Mouse (Mus musculus) erythroblast, embryonic 14.5 days (primary cell): Measurements from ENCODE around the gene Ccdc13. TPM values are rescaled to one million over a fixed set of nuclear protein-coding genes. Genes with fewer than 3 reads are reported as not detected.

Experiments
- H3K27me3 ChIP-seq: 2 replicates; pipeline ENCODE4 v1.6.1; 2012; ENCODE audit warnings: inconsistent platforms; ENCODE audit not compliant: control insufficient read depth
- H3K36me3 ChIP-seq: 2 replicates; pipeline ENCODE4 v1.6.1; 2012; ENCODE audit warnings: mild to moderate bottlenecking, inconsistent platforms; ENCODE audit not compliant: control insufficient read depth
- H3K4me1 ChIP-seq: 2 replicates; pipeline ENCODE4 v1.6.1; 2012; ENCODE audit warnings: inconsistent platforms; ENCODE audit not compliant: control insufficient read depth
- H3K4me3 ChIP-seq: replicated peaks from 2 replicates; pipeline ENCODE3; 2012; ENCODE audit warnings: moderate library complexity, mild to moderate bottlenecking, inconsistent platforms
- H3K9me3 ChIP-seq: 2 replicates; pipeline ENCODE4 v1.6.1; 2012; ENCODE audit warnings: low read length, inconsistent platforms, mixed read lengths; ENCODE audit not compliant: control insufficient read depth
- GATA1 ChIP-seq: IDR thresholded peaks from 2 replicates; pipeline ENCODE4 v1.6.1; 2012; ENCODE audit warnings: low read length, inconsistent platforms, mixed read lengths
- TAL1 ChIP-seq: IDR thresholded peaks from 3 replicates; pipeline ENCODE4 v1.6.1; 2012; ENCODE audit warnings: low read length, inconsistent platforms, mixed read lengths
- polyA plus RNA-seq: library from polyadenylated mRNA; stranded (reverse); fragments of >175 nt; gene quantifications from 2 replicates; pipeline ENCODE4 v1.2.3, GENCODE M21; 2012

Ccdc13 gene
- polyA plus RNA-seq, 1 experiment, result not detected

GRCm38 (mm10) chr9:121830243-121830955, 8.9 kb downstream of the Ccdc13 start:
- H3K4me1 ChIP-seq, result no peaks in the 10 kb centered on the region
- H3K4me3 ChIP-seq, result no peak overlapping the region
- H3K9me3 ChIP-seq, result no peaks in the 10 kb centered on the region
- no peaks in the 10 kb centered on the region for H3K27me3 ChIP-seq
- no peaks in the 10 kb centered on the region for H3K36me3 ChIP-seq
- TF ChIP-seq TAL1, result no peak
- no peak for TF ChIP-seq GATA1

- H3K36me3 ChIP-seq, result no peaks in the 10 kb centered on the region
- TF ChIP-seq TAL1 (no peak), GATA1 (no peak)
- H3K9me3 ChIP-seq, result no peaks in the 10 kb centered on the region
- H3K4me3 ChIP-seq, result no peak overlapping the region
- no peaks in the 10 kb centered on the region for H3K4me1 ChIP-seq
- H3K27me3 ChIP-seq, result no peaks in the 10 kb centered on the region
Measured at GRCm38 (mm10) chr9:121829270-121829992, 9.8 kb downstream of the Ccdc13 start.

GRCm38 (mm10) chr9:121828314-121828713, 10.9 kb downstream of the Ccdc13 start:
- H3K4me1 ChIP-seq, result no peaks in the 10 kb centered on the region
- no peaks in the 10 kb centered on the region for H3K36me3 ChIP-seq
- H3K4me3 ChIP-seq, result no peak overlapping the region
- no peaks in the 10 kb centered on the region for H3K9me3 ChIP-seq
- no peaks in the 10 kb centered on the region for H3K27me3 ChIP-seq
- no peak for TF ChIP-seq GATA1
- no peak for TF ChIP-seq TAL1

GRCm38 (mm10) chr9:121826356-121826755, 12.9 kb downstream of the Ccdc13 start:
- Histone ChIP-seq H3K4me3 (no peak overlapping the region), H3K27me3 (no peaks in the 10 kb centered on the region), H3K36me3 (no peaks in the 10 kb centered on the region), H3K9me3 (no peaks in the 10 kb centered on the region), H3K4me1 (no peaks in the 10 kb centered on the region)
- TF ChIP-seq GATA1 (no peak), TAL1 (no peak)

GRCm38 (mm10) chr9:121823991-121824390, 15.3 kb downstream of the Ccdc13 start:
- no peaks in the 10 kb centered on the region for H3K27me3 ChIP-seq
- no peaks in the 10 kb centered on the region for H3K4me1 ChIP-seq
- no peaks in the 10 kb centered on the region for H3K36me3 ChIP-seq
- H3K9me3 ChIP-seq, result no peaks in the 10 kb centered on the region
- H3K4me3 ChIP-seq, result no peak overlapping the region
- TF ChIP-seq TAL1, result no peak

- H3K4me1 ChIP-seq, result no peaks in the 10 kb centered on the region
- no peaks in the 10 kb centered on the region for H3K27me3 ChIP-seq
- H3K4me3 ChIP-seq, result no peak overlapping the region
- no peaks in the 10 kb centered on the region for H3K9me3 ChIP-seq
- TF ChIP-seq TAL1 (no peak), GATA1 (no peak)
- no peaks in the 10 kb centered on the region for H3K36me3 ChIP-seq
Measured at GRCm38 (mm10) chr9:121823051-121823450, 16.2 kb downstream of the Ccdc13 start.

- TF ChIP-seq GATA1 (no peak), TAL1 (no peak)
- H3K9me3 ChIP-seq, result no peaks in the 10 kb centered on the region
- H3K4me3 ChIP-seq, result no peak overlapping the region
- H3K27me3 ChIP-seq, result no peaks in the 10 kb centered on the region
- no peaks in the 10 kb centered on the region for H3K36me3 ChIP-seq
- H3K4me1 ChIP-seq, result no peaks in the 10 kb centered on the region
Measured at GRCm38 (mm10) chr9:121822585-121822991, 16.7 kb downstream of the Ccdc13 start.

GRCm38 (mm10) chr9:121820765-121821164, 18.5 kb downstream of the Ccdc13 start:
- H3K4me3 ChIP-seq, result no peak overlapping the region
- H3K4me1 ChIP-seq, result no peaks in the 10 kb centered on the region
- TF ChIP-seq GATA1 (no peak), TAL1 (no peak)
- H3K36me3 ChIP-seq, result no peaks in the 10 kb centered on the region
- no peaks in the 10 kb centered on the region for H3K9me3 ChIP-seq
- no peaks in the 10 kb centered on the region for H3K27me3 ChIP-seq

GRCm38 (mm10) chr9:121819771-121820471, 19.3 kb downstream of the Ccdc13 start:
- Histone ChIP-seq H3K4me1 (no peaks in the 10 kb centered on the region), H3K4me3 (no peak overlapping the region), H3K27me3 (no peaks in the 10 kb centered on the region), H3K9me3 (no peaks in the 10 kb centered on the region), H3K36me3 (no peaks in the 10 kb centered on the region)
- TF ChIP-seq TAL1, result no peak
- no peak for TF ChIP-seq GATA1
